Mouse (Mus musculus) embryonic fibroblast, embryonic 13.5 days (primary cell): Measurements from ENCODE around the gene Sos2.

ENCODE experiments used
- CTCF ChIP-seq: IDR thresholded peaks from 2 replicates; pipeline ENCODE4 v1.5.1; 2011; ENCODE audit warnings: mild to moderate bottlenecking, control low read depth, low read length, moderate library complexity, borderline replicate concordance; ENCODE audit not compliant: insufficient read depth
- POLR2A ChIP-seq: IDR thresholded peaks from 2 replicates; pipeline ENCODE4 v1.6.1; 2011; ENCODE audit warnings: low read depth, mild to moderate bottlenecking, control low read depth, low read length, moderate library complexity

- TF ChIP-seq CTCF (no peak), POLR2A (no peak)
Measured at GRCm38 (mm10) chr12:69544994-69545393, 136.7 kb downstream of the Sos2 start.
